Mouse (Mus musculus): Measurements from ENCODE around the gene Trmt2b.
A peak's percentile ranks its signal among the peaks of the same experiment; 100 is the strongest.

DNA sequence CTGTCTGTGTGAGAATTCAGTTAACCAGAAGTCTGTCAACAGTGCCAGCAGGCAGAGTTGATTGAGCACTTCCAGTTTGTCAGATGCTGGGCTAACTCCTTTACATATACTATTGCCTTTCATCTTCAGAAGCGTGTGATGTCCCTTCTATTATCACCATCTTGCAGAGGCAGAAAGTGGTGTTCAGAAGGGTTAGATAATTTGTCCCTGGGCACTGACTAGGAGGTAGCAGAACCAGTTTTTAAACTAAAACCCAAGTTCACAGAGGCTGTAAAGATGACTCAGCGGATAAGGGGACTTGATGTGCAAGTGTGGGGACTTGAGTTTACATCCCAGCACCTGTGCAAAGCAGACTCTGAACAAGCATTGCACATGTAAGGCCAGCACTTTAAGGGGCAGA is 68.3 kb downstream of the Trmt2b start:
- TF ChIP-seq EP300 (IDR thresholded peaks at IDR 0.05; ENCODE audit: low read depth), result peak; percentile 26; the same call in 1 of the 2 replicates
- TF ChIP-seq CTCF (IDR thresholded peaks at IDR 0.05; ENCODE audit: low read depth), result no peak
